8 mouse cellular contexts compared by ENCODE assay signal in genomic region chr17:33811142-33811516, GRCm38 (mm10). TPM values are rescaled to one million over a fixed set of nuclear protein-coding genes. Genes with fewer than 3 reads are reported as not detected.
DNase-seq lines count a peak whose midpoint lies in the region; ATAC-seq and TF ChIP-seq lines count a peak whose summit lies in the region.

No protein-coding gene starts in this region.

- 11% methylated on average over 7 of the region's 7 CpGs for WGBS in lung, embryonic 15.5 days
- 23% methylated on average over 7 of the region's 7 CpGs for WGBS in forebrain, embryonic 14.5 days
- 8% methylated on average over 7 of the region's 7 CpGs for WGBS in liver, embryonic 11.5 days
- WGBS in small intestine, adult 2 months = 16% methylated on average over 7 of the region's 7 CpGs

- no peaks in the 10 kb centered on the region for H3K9me3 ChIP-seq in lung, embryonic 15.5 days
- H3K9me3 ChIP-seq in forebrain, embryonic 14.5 days (replicated peaks; ENCODE audit: control insufficient read depth, low read length) = no peaks in the 10 kb centered on the region
- no peaks in the 10 kb centered on the region for H3K9me3 ChIP-seq in liver, embryonic 11.5 days (ENCODE audit: control insufficient read depth, low read length)

- H3K4me1 ChIP-seq in lung, embryonic 15.5 days = peaks cover 35% of the 10 kb centered on the region
- H3K4me1 ChIP-seq in forebrain, embryonic 14.5 days (ENCODE audit: control insufficient read depth, insufficient read depth, low read length) = peaks cover 4% of the 10 kb centered on the region; the same call in 1 of the 2 replicates
- peaks cover 10% of the 10 kb centered on the region; the same call in 1 of the 2 replicates for H3K4me1 ChIP-seq in liver, embryonic 11.5 days (replicated peaks; ENCODE audit: control insufficient read depth, insufficient read depth, low read length)
- no peaks in the 10 kb centered on the region for H3K4me1 ChIP-seq in small intestine, adult 2 months (ENCODE audit: control insufficient read depth, insufficient read depth, insufficient read length, low read length)

- H3K27ac ChIP-seq in lung, embryonic 15.5 days = peak overlapping the region; percentile 51; the same call in 1 of the 2 replicates
- no peak overlapping the region for H3K27ac ChIP-seq in forebrain, embryonic 14.5 days (ENCODE audit: low read depth, low read length)
- H3K27ac ChIP-seq in liver, embryonic 11.5 days (ENCODE audit: low read depth, low read length) = no peak overlapping the region
- peak overlapping the region; percentile 19 for H3K27ac ChIP-seq in small intestine, adult 2 months (ENCODE audit: insufficient read depth, low read depth, low read length)

- no peak for ATAC-seq in lung, embryonic 15.5 days (ENCODE audit: borderline replicate concordance, extremely low read depth, low FRiP score, low TSS enrichment)
- no peak for ATAC-seq in forebrain, embryonic 14.5 days
- ATAC-seq in liver, embryonic 11.5 days (replicated peaks; ENCODE audit: low FRiP score) = peak; percentile 2; the same call in 1 of the 2 replicates

- no peaks in the 10 kb centered on the region for H3K36me3 ChIP-seq in lung, embryonic 15.5 days
- no peaks in the 10 kb centered on the region for H3K36me3 ChIP-seq in forebrain, embryonic 14.5 days (ENCODE audit: control insufficient read depth, insufficient read depth, low read length)
- H3K36me3 ChIP-seq in liver, embryonic 11.5 days (ENCODE audit: control insufficient read depth, insufficient read depth, low read length) = no peaks in the 10 kb centered on the region
- no peaks in the 10 kb centered on the region for H3K36me3 ChIP-seq in small intestine, adult 2 months (ENCODE audit: control insufficient read depth, insufficient read depth, low read length)

- no peak for TF ChIP-seq POLR2A in small intestine, adult 2 months (IDR thresholded peaks at IDR 0.05; ENCODE audit: low read depth, low read length)

- no peak for TF ChIP-seq CTCF in small intestine, adult 2 months (IDR thresholded peaks at IDR 0.05; ENCODE audit: extremely low read depth, insufficient read length, insufficient replicate concordance, low read depth, low read length)

- H3K27me3 ChIP-seq in lung, embryonic 15.5 days = no peaks in the 10 kb centered on the region
- no peaks in the 10 kb centered on the region for H3K27me3 ChIP-seq in forebrain, embryonic 14.5 days (replicated peaks; ENCODE audit: control insufficient read depth, insufficient read depth, low read length)
- H3K27me3 ChIP-seq in liver, embryonic 11.5 days (replicated peaks; ENCODE audit: control insufficient read depth, insufficient read depth, low read length) = no peaks in the 10 kb centered on the region
- no peaks in the 10 kb centered on the region for H3K27me3 ChIP-seq in small intestine, adult 2 months (ENCODE audit: control insufficient read depth, insufficient read depth, low read length)

- H3K4me3 ChIP-seq in lung, embryonic 15.5 days = peak overlapping the region; percentile 60
- H3K4me3 ChIP-seq in forebrain, embryonic 14.5 days (ENCODE audit: low read depth, low read length) = peak overlapping the region; percentile 34
- H3K4me3 ChIP-seq in liver, embryonic 11.5 days (ENCODE audit: low read depth, low read length) = peak overlapping the region; percentile 69
- peak overlapping the region; percentile 23 for H3K4me3 ChIP-seq in small intestine, adult 2 months (ENCODE audit: low read depth, low read length)

- H3K9ac ChIP-seq in lung, embryonic 15.5 days = peak overlapping the region; percentile 57; the same call in 1 of the 2 replicates
- peak overlapping the region; percentile 54 for H3K9ac ChIP-seq in forebrain, embryonic 14.5 days (ENCODE audit: low read length)
- peak overlapping the region; percentile 38; the same call in 1 of the 2 replicates for H3K9ac ChIP-seq in liver, embryonic 11.5 days (ENCODE audit: low read depth, low read length)

- peak overlapping the region; percentile 90 for H3K4me2 ChIP-seq in lung, embryonic 15.5 days
- peak overlapping the region; percentile 68 for H3K4me2 ChIP-seq in forebrain, embryonic 14.5 days (ENCODE audit: low read length)
- peak overlapping the region; percentile 99 for H3K4me2 ChIP-seq in liver, embryonic 11.5 days

- DNase-seq in lung, postnatal 36 days = no peak
- DNase-seq in forebrain, embryonic 14.5 days (ENCODE audit: low spot score) = no peak
- DNase-seq in liver, embryonic 11.5 days (ENCODE audit: low spot score) = no peak
- DNase-seq in spleen, adult 12 weeks (ENCODE audit: low spot score) = no peak
- DNase-seq in spleen, postnatal 4 days (ENCODE audit: low spot score in 2 of 2) = no peak
- DNase-seq in layer of hippocampus, postnatal 14 days (ENCODE audit: low spot score in 2 of 2) = no peak

RNA-seq across cellular contexts. Expression of gene Kank3, which starts 0.8 kb away (rescaled TPM):
- polyA plus RNA-seq in lung, embryonic 15.5 days (2015; fragmentation: Nextera tagmentation; extraction: Ambion mirVana) = 68.0 and 77.8 TPM in 2 replicates
- 35.6 and 37.2 TPM in 2 replicates for polyA plus RNA-seq in forebrain, embryonic 14.5 days (2014; fragmentation: Nextera tagmentation; extraction: Ambion mirVana)
- 21.4 and 23.4 TPM in 2 replicates for polyA plus RNA-seq in liver, embryonic 11.5 days (2014; fragmentation: Nextera tagmentation; extraction: Ambion mirVana)
- polyA plus RNA-seq in small intestine, adult 2 months (2012; rRNA removed) = 20.6 and 21.1 TPM in 2 replicates
- 10 to 100 TPM; 45.2 to 48.1 TPM for total RNA-seq in layer of hippocampus, postnatal 14 days (2021)

RNA-seq across cellular contexts. Expression of gene Rps28, which starts 13.2 kb away (rescaled TPM):
- polyA plus RNA-seq in lung, embryonic 15.5 days (2015; fragmentation: Nextera tagmentation; extraction: Ambion mirVana) = 885 and 959 TPM in 2 replicates
- polyA plus RNA-seq in forebrain, embryonic 14.5 days (2014; fragmentation: Nextera tagmentation; extraction: Ambion mirVana) = 624 and 885 TPM in 2 replicates
- polyA plus RNA-seq in liver, embryonic 11.5 days (2014; fragmentation: Nextera tagmentation; extraction: Ambion mirVana) = 1,026 and 1,173 TPM in 2 replicates
- polyA plus RNA-seq in small intestine, adult 2 months (2012; rRNA removed) = 296 and 444 TPM in 2 replicates
- total RNA-seq in layer of hippocampus, postnatal 14 days (2021) = 100 to 1,000 TPM; 776 to 830 TPM

RNA-seq across cellular contexts. Expression of gene Ndufa7, which starts 13.2 kb away (rescaled TPM):
- 425 and 461 TPM in 2 replicates for polyA plus RNA-seq in lung, embryonic 15.5 days (2015; fragmentation: Nextera tagmentation; extraction: Ambion mirVana)
- polyA plus RNA-seq in forebrain, embryonic 14.5 days (2014; fragmentation: Nextera tagmentation; extraction: Ambion mirVana) = 461 and 608 TPM in 2 replicates
- 390 and 411 TPM in 2 replicates for polyA plus RNA-seq in liver, embryonic 11.5 days (2014; fragmentation: Nextera tagmentation; extraction: Ambion mirVana)
- polyA plus RNA-seq in small intestine, adult 2 months (2012; rRNA removed) = 337 and 417 TPM in 2 replicates
- total RNA-seq in layer of hippocampus, postnatal 14 days (2021) = 100 to 1,000 TPM; 209 to 232 TPM

RNA-seq across cellular contexts. Expression of gene Angptl4, which starts 29.5 kb away (rescaled TPM):
- polyA plus RNA-seq in lung, embryonic 15.5 days (2015; fragmentation: Nextera tagmentation; extraction: Ambion mirVana) = 43.7 and 47.0 TPM in 2 replicates
- polyA plus RNA-seq in forebrain, embryonic 14.5 days (2014; fragmentation: Nextera tagmentation; extraction: Ambion mirVana) = 15.2 and 15.8 TPM in 2 replicates
- polyA plus RNA-seq in liver, embryonic 11.5 days (2014; fragmentation: Nextera tagmentation; extraction: Ambion mirVana) = 28.1 and 31.9 TPM in 2 replicates
- polyA plus RNA-seq in small intestine, adult 2 months (2012; rRNA removed) = 14.7 and 57.3 TPM in 2 replicates
- total RNA-seq in layer of hippocampus, postnatal 14 days (2021) = 1 to 10 TPM; 4.8 to 5.8 TPM

RNA-seq across cellular contexts. Expression of gene Cd320, which starts 31.8 kb away (rescaled TPM):
- polyA plus RNA-seq in lung, embryonic 15.5 days (2015; fragmentation: Nextera tagmentation; extraction: Ambion mirVana) = 69.4 and 74.0 TPM in 2 replicates
- polyA plus RNA-seq in forebrain, embryonic 14.5 days (2014; fragmentation: Nextera tagmentation; extraction: Ambion mirVana) = 66.8 and 86.0 TPM in 2 replicates
- 44.1 and 49.7 TPM in 2 replicates for polyA plus RNA-seq in liver, embryonic 11.5 days (2014; fragmentation: Nextera tagmentation; extraction: Ambion mirVana)
- polyA plus RNA-seq in small intestine, adult 2 months (2012; rRNA removed) = 14.9 and 22.1 TPM in 2 replicates
- total RNA-seq in layer of hippocampus, postnatal 14 days (2021) = 10 to 100 TPM; 25.9 to 28.8 TPM

Comparison
In these comparisons a context has a peak if more than half of its experiments do, and no peak if none do; other contexts are left out.
1. H3K27ac ChIP-seq: peak in lung, embryonic 15.5 days (single experiment) and small intestine, adult 2 months (single experiment); none in forebrain, embryonic 14.5 days (single experiment) and liver, embryonic 11.5 days (single experiment).
2. Peak in every context shown above with its lines, with median percentiles within 50 percentile points of each other: H3K4me2 ChIP-seq, H3K4me3 ChIP-seq and H3K9ac ChIP-seq.